Mouse (Mus musculus): Measurements from ENCODE around the gene Gm10382.

- TF ChIP-seq POLR2A (IDR thresholded peaks at IDR 0.05; ENCODE audit: insufficient read depth, low read depth, low read length) (no peak), CTCF (IDR thresholded peaks at IDR 0.05; ENCODE audit: insufficient read depth, low read depth, low read length) (no peak)
These were observed 38.1 kb upstream of the Gm10382 start for GRCm38 (mm10) chr5:125351057-125351456.

Data from olfactory bulb, adult 2 months (tissue).